Mouse (Mus musculus) hindbrain, embryonic 11.5 days (tissue): Measurements from ENCODE around the gene Kcnd3. TPM values are rescaled to one million over a fixed set of nuclear protein-coding genes. Genes with fewer than 3 reads are reported as not detected.
A peak's percentile ranks its signal among the peaks of the same experiment; 100 is the strongest.

Experiments used
- ATAC-seq: fragments of 200-750 bp; cut with Nextera tagmentation; 2 replicates; pipeline ENCODE4 v1.8.0; 2017; ENCODE audit warnings: mild to moderate bottlenecking, moderate TSS enrichment, moderate library complexity; ENCODE audit not compliant: low FRiP score
- DNase-seq: peaks from one replicate; pipeline ENCODE4 v3.0.0-alpha.2; 2015; ENCODE audit warnings: low spot score
- H3K27ac ChIP-seq: fragments of 300-500 bp; sonication (generic); 2 replicates; pipeline ENCODE4 v1.5.1; 2014; ENCODE audit warnings: mild to moderate bottlenecking, low read depth, low read length
- H3K27me3 ChIP-seq: fragments of 300-500 bp; sonication (generic); 2 replicates; pipeline ENCODE4 v1.6.1; 2014; ENCODE audit warnings: mild to moderate bottlenecking, low read length, moderate library complexity, mixed read lengths; ENCODE audit not compliant: control insufficient read depth, insufficient read depth
- H3K36me3 ChIP-seq: fragments of 300-500 bp; sonication (generic); 2 replicates; pipeline ENCODE4 v1.6.1; 2014; ENCODE audit warnings: mild to moderate bottlenecking, low read length, moderate library complexity, mixed read lengths; ENCODE audit not compliant: control insufficient read depth, insufficient read depth
- H3K4me1 ChIP-seq: fragments of 300-500 bp; sonication (generic); replicated peaks from 2 replicates; pipeline ENCODE4 v1.6.1; 2014; ENCODE audit warnings: low read length, mixed read lengths; ENCODE audit not compliant: control insufficient read depth, insufficient read depth
- H3K4me2 ChIP-seq: fragments of 300-500 bp; sonication (generic); replicated peaks from 2 replicates; pipeline ENCODE4 v1.6.1; 2014; ENCODE audit warnings: mild to moderate bottlenecking, low read depth, low read length
- H3K4me3 ChIP-seq: fragments of 300-500 bp; sonication (generic); 2 replicates; pipeline ENCODE4 v1.5.1; 2014; ENCODE audit warnings: low read depth, low read length
- H3K9ac ChIP-seq: fragments of 300-500 bp; sonication (generic); 2 replicates; pipeline ENCODE4 v1.6.1; 2014; ENCODE audit warnings: low read depth, low read length
- H3K9me3 ChIP-seq: fragments of 300-500 bp; sonication (generic); 2 replicates; pipeline ENCODE4 v1.6.1; 2016; ENCODE audit warnings: low read length; ENCODE audit not compliant: control insufficient read depth
- WGBS: fragments of 180-500 bp; shearing (Covaris S2); extraction: QIAGEN DNeasy Blood & Tissue Kit; methylation state at CpG from one replicate; pipeline ENCODE4 v1.1.7; 2014; 5-methylcytosine and 5-hydroxymethylcytosine counted together
- polyA plus RNA-seq: library from polyadenylated mRNA; unstranded; fragments of >200 nt; fragmentation: Nextera tagmentation; extraction: Ambion mirVana; gene quantifications from 2 replicates; pipeline ENCODE4 v1.2.1, GENCODE M21; 2014

The Kcnd3 gene
- polyA plus RNA-seq, 1 experiment from 2014 or later: 3.0 TPM

- no peaks in the 10 kb centered on the region for H3K4me1 ChIP-seq
- H3K4me3 ChIP-seq: no peak overlapping the region
- H3K36me3 ChIP-seq: no peaks in the 10 kb centered on the region
- no peak overlapping the region for H3K9ac ChIP-seq
- H3K9me3 ChIP-seq: no peaks in the 10 kb centered on the region
- DNase-seq (no peak), ATAC-seq (no peak)
- H3K27me3 ChIP-seq: no peaks in the 10 kb centered on the region
- no peak overlapping the region for H3K4me2 ChIP-seq
- 88% methylated on average over 3 of the region's 3 CpGs for WGBS
- H3K27ac ChIP-seq: no peak overlapping the region
Measured at GRCm38 (mm10) chr3:105669776-105670175, 217.6 kb downstream of the Kcnd3 start.

- WGBS: 88% methylated on average over 1 of the region's 1 CpGs
- Histone ChIP-seq H3K4me1 (no peaks in the 10 kb centered on the region), H3K9me3 (no peaks in the 10 kb centered on the region), H3K9ac (no peak overlapping the region), H3K27me3 (no peaks in the 10 kb centered on the region), H3K36me3 (no peaks in the 10 kb centered on the region), H3K27ac (no peak overlapping the region), H3K4me3 (no peak overlapping the region), H3K4me2 (no peak overlapping the region)
- DNase-seq (no peak), ATAC-seq (no peak)
Measured at GRCm38 (mm10) chr3:105670801-105671200, 218.7 kb downstream of the Kcnd3 start.

DNA sequence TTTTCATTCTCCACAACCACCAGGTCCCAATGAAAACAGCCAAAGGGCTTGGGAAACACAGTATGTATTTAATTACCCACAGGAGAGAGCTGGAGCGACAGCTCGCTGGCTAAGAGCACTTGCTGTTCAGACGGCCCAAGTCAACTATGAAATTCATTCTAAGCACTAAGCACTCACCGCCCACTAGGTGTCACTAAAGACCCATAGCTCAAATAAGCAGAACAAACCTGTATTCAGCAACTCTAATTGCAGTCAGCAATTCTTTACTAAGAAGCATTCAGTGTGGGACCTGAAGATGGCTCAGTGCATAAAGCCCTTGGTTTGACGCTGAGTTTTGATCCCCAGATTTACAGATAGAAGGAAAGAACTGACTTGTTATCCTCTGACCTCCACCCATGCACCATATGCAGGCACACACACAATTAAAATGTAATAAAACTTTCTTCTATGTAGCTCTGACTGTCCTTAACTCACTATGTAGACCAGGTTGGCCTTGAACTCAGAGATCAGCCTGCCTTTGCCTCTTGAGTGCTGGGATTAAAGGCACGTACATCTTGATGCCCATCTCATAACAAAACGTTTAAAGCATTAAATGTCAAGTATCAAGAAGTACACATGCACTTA, 222.6 kb downstream of the Kcnd3 start:
- H3K4me2 ChIP-seq: no peak overlapping the region
- WGBS: 24% methylated on average over 7 of the region's 7 CpGs
- no peaks in the 10 kb centered on the region for H3K4me1 ChIP-seq
- H3K36me3 ChIP-seq: peaks cover 10% of the 10 kb centered on the region
- no peak overlapping the region for H3K9ac ChIP-seq
- H3K27ac ChIP-seq: no peak overlapping the region
- peak; percentile 85 for DNase-seq
- H3K27me3 ChIP-seq: no peaks in the 10 kb centered on the region
- peak; percentile 54 for ATAC-seq
- H3K9me3 ChIP-seq: no peaks in the 10 kb centered on the region
- no peak overlapping the region for H3K4me3 ChIP-seq

GRCm38 (mm10) chr3:105675932-105676331, 223.8 kb downstream of the Kcnd3 start:
- no peak for DNase-seq
- 49% methylated on average over 2 of the region's 2 CpGs for WGBS

DNA sequence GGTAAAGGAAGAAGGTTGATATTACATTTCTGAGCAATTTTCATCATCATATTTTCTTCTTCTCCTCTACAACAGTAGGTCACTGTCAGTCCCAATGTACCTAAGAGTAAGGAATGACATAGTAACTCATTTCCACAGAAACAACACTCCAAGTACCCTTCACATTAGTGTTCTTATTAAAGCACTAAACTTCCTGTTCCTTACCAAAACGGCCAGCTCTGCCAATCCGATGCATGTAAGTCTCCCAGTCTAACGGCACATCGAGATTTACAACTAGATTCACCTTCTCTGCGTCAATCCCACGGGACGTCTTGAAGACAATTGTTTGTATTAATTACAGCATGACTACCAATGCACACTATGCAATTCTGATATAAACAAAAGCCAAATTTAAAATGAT, 228.2 kb downstream of the Kcnd3 start:
- H3K27ac ChIP-seq: no peak overlapping the region
- no peak overlapping the region for H3K4me2 ChIP-seq
- DNase-seq: no peak
- no peaks in the 10 kb centered on the region for H3K27me3 ChIP-seq
- 92% methylated on average over 7 of the region's 7 CpGs for WGBS
- no peak overlapping the region for H3K4me3 ChIP-seq
- ATAC-seq: no peak
- H3K9me3 ChIP-seq: no peaks in the 10 kb centered on the region
- peaks cover 10% of the 10 kb centered on the region for H3K36me3 ChIP-seq
- no peak overlapping the region for H3K9ac ChIP-seq
- no peaks in the 10 kb centered on the region for H3K4me1 ChIP-seq

More at GRCm38 (mm10) chr3:105675932-105676331, 223.8 kb downstream of the Kcnd3 start:
- H3K27ac ChIP-seq: no peak overlapping the region
- no peak overlapping the region for H3K4me2 ChIP-seq
- peaks cover 10% of the 10 kb centered on the region for H3K36me3 ChIP-seq
- no peaks in the 10 kb centered on the region for H3K9me3 ChIP-seq
- H3K4me1 ChIP-seq: no peaks in the 10 kb centered on the region
- ATAC-seq: no peak
- no peak overlapping the region for H3K9ac ChIP-seq
- no peak overlapping the region for H3K4me3 ChIP-seq
- H3K27me3 ChIP-seq: no peaks in the 10 kb centered on the region

GRCm38 (mm10) chr3:105686394-105687323, 234.5 kb downstream of the Kcnd3 start:
- Histone ChIP-seq H3K27ac (peak overlapping the region; percentile 65), H3K27me3 (no peaks in the 10 kb centered on the region), H3K4me1 (no peaks in the 10 kb centered on the region), H3K4me3 (peak overlapping the region; percentile 92), H3K4me2 (peak overlapping the region; percentile 49), H3K9me3 (no peaks in the 10 kb centered on the region), H3K9ac (peak overlapping the region; percentile 95), H3K36me3 (no peaks in the 10 kb centered on the region)
- ATAC-seq: peak; percentile 4; the same call in 1 of the 2 replicates
- 8% methylated on average over 60 of the region's 60 CpGs for WGBS
- no peak for DNase-seq

DNA sequence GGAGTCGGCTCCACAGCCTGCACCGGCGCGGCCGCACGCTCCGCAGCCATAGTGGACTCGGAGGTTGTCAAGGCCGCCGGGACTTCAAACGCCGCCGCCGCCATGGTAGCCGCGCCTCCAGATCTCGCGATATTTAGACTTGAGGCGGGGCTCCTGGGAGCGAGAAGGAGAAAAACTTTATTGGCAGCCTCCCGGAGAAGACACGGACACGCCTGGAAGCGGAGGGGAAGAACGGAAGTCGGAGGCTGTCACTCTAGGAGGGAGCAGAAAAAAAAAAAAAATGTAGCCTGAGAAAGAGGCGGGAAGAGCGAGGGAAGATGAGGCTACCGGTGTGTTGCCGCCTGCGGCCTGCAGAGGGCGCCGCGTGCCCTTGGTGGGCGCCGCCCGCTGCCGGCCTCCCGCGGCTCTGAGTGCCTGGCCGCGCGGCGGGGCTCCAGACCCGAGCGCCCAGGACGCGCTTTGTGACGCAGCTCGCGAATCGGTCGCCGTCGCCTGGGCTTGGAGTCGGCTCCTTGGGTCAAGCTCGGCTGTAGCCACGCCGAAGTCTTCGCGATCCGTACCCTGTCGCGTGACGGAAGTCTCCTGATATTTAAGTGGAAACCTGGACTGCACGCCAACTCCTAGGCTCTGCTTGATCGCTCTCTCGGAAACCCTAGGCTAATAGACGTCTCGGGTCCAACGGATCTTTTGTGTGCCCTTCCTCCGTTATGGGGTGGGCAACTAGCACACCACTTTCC, 235.4 kb downstream of the Kcnd3 start, which contains the start of gene Ddx20:
Gene Ddx20 (minus strand): TSS at position 251 of the 737 bp plus-strand sequence.
- under 1% methylated on average over 68 of the region's 72 CpGs for WGBS
- Histone ChIP-seq H3K27ac (peak within 1 kb of the TSS; percentile 65), H3K9me3 (no peaks in the 10 kb centered on the region), H3K4me2 (peak within 1 kb of the TSS; percentile 49), H3K4me3 (peak within 1 kb of the TSS; percentile 92), H3K27me3 (no peaks in the 10 kb centered on the region), H3K36me3 (no peaks in the 10 kb centered on the region), H3K9ac (peak within 1 kb of the TSS; percentile 95), H3K4me1 (no peaks in the 10 kb centered on the region)
- DNase-seq: peak; percentile 98
- ATAC-seq: peak; percentile 96

GRCm38 (mm10) chr3:105688536-105688935, 236.4 kb downstream of the Kcnd3 start:
- ATAC-seq (no peak), DNase-seq (no peak)
- H3K9ac ChIP-seq: no peak overlapping the region
- no peak overlapping the region for H3K27ac ChIP-seq
- no peaks in the 10 kb centered on the region for H3K4me1 ChIP-seq
- no peaks in the 10 kb centered on the region for H3K36me3 ChIP-seq
- H3K27me3 ChIP-seq: no peaks in the 10 kb centered on the region
- H3K9me3 ChIP-seq: no peaks in the 10 kb centered on the region
- H3K4me2 ChIP-seq: no peak overlapping the region
- H3K4me3 ChIP-seq: no peak overlapping the region
- WGBS: 90% methylated on average over 2 of the region's 2 CpGs
